Mouse (Mus musculus) spleen, adult 12 weeks (tissue): ENCODE data around the gene Tspan32.
A peak's percentile ranks its signal among the peaks of the same experiment; 100 is the strongest.

Source experiments
- DNase-seq: peaks from one replicate; pipeline ENCODE4 v3.0.0; 2022; ENCODE audit warnings: low spot score

The Tspan32 gene

DNA sequence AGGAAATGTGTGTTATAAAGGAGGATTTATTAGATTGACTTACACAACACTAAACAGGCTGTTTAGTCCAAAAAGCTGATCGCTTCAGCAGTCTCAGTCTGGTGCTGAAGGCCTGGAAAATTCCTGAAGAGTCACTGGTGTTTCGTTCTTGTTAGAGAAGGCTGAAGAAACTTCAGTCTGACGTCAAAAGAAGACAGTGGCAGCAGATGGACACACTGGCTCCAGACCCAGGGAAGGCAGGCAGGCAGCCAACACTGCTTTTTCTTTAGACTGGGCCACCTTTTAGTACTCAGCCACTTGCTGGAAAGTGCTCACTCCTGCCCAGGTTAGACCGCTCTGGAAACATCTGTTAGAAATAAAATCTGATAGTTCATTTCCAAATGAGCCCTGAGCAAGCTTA lies 28.7 kb downstream of the Tspan32 start:
- DNase-seq: no peak

DNA sequence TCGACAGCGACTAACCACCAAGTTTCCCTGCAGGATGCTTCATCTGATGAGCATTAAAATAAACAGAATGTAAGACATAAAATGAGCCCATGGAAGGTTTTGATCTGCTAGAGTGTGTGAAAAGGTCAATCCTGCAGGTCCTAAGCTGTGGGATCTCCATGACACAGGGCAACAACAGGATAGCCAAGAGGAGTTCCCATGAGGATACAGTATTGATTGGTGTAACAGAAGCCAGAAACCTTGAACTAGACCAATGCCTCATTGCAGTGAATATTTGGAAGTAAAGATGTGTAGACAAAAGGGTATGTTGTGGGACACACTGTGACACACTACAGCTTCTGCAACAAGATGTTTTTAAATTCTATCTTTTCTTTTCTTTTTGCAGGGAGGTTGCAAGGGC lies 29.3 kb downstream of the Tspan32 start:
- no peak for DNase-seq

DNA sequence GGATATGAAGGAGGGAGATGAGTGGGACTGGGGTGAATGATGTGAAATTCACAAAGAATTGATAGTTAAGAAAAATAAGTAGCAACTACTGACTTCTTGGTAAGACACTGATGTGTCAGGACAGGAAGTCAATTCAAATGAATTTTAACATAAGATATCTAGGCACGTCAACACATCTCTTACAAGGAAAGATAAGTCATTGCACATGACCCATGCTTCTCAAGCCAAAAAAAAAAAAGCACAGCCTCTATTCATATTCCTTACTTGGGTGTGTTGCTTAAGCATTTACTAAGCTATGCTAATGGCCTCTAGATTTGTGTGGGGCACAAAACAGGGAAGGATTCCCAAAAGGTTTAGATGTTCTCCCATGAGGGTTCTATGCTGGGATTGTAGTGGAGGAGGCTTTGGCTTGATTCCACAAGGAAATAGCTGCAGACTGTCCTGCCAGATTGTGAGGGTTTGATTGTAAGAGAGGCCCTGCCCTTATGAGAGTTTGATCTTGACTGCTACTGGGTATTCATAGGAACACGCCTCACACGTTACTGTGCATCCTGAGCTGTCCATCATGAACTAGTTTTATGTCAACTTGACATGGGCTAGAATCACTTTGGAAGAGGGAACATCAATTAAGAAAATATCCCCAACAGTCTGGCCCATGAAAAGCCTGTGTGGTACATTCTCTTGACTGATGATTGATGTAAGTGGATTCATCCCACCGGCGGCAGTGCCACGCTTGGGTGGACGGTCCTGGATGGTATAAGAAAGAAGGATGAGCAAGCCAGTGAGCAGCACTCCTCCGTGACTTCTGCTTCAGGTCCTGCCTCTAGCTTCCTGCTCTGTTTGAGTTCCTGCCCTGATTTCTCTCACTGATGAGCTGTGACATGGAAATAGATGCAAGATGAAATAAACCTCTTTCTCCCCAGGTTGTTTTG lies 29.9 kb downstream of the Tspan32 start:
- DNase-seq: no peak

DNA sequence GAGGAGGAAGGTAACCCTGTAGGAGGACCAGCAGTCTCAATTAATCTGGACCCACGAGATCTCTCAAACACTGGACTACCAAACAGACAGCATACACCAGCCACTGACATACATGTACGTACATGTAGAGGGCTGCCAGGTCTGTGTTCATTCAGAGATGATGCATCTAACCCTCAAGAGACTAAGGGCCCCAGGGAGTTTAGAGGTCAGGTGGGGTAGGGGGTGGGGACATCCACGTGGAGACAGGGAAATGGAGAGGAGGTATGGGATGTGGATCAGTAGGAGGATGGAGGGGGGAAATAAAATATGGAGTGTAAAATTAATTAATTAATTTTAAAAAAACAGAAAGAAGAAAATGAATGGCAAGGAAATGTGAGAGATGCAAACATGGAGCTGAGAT lies 31.9 kb downstream of the Tspan32 start:
- no peak for DNase-seq

DNA sequence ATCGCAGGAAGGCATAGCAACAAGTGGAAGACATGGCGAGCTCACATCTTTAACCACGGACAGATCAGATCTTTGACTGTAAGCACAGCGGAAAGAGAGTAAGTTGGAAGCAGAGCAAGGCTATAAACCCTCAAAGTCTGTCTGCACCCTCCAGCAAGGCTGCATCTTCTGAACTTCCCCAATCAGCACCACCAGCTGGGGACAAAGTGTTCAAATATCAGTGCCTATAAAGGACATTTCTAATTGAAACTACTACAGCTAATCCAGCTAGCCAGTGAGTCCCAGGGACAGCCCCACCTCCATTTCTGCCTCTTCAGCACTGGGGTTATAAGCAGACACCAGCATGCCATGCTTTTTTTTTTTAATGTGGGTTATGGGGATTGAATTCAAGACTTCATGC lies 32.5 kb downstream of the Tspan32 start:
- no peak for DNase-seq

DNA sequence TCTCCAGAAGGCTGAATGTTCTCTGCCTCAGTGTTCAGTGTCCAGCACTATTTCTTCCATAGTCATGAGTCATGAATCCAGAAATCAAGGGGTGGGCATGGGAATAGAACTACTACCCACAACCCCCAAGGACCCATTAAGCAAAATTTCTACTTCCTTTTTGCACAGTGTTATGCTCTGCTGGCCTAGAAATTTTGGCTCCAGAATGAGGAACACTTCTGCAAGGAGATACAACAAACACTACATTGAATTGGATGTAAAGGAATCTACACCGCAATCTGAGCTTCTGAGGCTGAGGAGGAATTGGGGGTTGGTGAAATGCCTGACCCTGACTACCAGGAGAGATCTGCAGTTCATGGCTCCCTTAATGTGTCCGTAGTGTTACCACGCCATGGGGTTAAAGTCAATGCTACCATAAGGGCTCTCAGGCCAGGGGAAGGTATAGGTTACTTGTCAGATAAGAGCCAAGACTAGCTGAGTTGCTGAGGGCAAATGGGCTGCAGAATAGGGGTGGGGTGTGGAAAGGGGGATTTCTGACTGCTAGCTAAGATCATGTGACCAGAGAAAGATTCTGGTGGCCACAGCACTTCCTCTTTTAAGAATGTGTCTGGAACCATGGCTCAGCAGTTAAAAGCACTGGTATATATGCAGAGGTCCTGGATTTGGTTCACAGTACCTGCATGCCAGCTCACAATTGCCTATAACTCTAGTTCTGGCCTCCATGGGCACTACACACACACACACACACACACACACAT lies 33.5 kb downstream of the Tspan32 start:
- DNase-seq: no peak

DNA sequence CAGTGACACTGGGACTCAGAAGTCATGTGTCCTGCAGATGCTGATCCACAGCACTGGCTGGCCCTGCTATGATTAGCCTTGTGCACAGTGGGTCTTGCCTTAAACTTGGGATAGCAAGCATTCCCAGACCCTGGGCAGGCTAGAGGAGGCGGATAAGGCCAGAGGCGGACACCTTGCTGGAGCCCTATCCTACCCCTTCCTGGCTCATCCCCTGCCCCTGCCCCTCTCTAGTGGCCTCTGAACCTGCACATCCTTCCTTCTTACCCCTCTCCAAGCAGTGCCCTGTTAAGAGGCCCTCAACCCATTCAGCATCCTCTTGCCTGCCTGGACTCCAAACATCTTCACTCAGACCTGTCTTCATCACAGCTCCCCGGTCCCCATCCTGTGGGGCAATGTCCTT lies 35.7 kb downstream of the Tspan32 start:
- no peak for DNase-seq

DNA sequence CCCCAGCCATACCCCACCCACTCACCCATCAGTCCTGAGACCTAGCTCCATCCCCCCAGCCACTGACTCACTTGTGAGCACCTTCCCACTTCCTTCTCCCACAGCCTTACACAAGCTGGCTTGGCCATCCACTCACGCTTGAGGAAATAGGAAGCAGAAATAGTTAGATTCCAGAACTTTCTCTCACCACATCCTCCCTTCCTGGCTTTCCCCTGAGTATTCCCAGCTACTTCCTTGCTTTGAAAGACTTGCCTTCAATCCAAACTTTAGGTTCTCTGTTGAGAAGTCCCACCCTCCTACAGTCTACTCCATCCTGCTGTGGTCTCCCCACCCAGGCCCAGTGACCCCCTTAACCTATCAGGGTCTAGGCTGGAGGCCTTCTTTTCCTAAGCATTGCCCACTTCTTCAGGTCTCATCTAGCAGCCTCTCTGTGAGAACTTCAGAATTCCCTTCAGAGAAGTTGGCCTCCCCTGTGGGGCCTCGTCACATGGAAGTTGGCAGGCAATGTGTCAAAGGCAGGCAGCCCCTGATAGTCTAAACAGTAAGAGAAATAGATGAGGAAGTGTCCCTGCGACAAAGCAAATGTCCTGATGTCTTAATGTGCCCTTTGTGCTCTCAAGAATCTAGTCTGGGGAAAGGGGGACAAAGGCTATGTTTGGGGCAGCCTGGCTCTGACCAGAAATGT lies 36.4 kb downstream of the Tspan32 start:
- DNase-seq: no peak

DNA sequence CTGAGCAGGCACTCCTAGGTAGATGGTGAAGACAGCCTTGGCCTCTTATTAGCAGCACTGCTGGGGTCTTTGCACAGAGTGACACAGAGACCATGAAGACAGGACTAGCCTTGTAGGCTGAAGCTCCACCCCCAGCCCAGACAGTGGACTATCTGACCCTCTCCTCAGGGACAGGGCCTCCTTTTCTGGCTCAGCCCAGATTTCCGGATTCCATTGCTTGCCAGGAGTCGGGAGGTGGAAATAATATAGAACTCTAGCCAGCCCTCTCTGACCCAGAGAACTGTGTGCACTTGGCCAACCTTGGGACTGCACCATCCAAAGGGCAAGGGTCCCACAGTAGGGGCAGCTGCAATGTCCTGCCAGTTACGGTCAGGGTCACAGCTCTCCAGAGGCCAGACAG lies 37.2 kb downstream of the Tspan32 start:
- DNase-seq: no peak

DNA sequence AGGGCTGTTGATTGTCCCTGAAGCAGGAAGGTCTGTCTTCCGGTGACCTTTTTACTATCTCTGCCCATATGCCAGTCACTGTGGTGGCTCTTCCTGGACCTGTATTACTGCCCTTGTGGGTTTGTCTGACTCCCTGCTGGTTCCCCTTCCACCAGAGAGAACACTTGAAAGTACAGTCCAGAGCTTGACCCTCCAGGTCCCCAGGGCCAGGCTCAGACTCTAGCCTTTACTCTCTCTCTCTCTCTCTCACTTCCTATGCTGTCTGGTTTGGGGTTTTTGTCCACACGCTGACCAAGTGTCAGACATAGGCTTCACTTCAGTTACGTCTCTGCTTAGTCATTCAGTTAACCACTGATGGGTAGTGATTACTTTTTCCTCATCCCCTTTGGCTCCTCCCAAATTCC lies 38.1 kb downstream of the Tspan32 start:
- no peak for DNase-seq

DNA sequence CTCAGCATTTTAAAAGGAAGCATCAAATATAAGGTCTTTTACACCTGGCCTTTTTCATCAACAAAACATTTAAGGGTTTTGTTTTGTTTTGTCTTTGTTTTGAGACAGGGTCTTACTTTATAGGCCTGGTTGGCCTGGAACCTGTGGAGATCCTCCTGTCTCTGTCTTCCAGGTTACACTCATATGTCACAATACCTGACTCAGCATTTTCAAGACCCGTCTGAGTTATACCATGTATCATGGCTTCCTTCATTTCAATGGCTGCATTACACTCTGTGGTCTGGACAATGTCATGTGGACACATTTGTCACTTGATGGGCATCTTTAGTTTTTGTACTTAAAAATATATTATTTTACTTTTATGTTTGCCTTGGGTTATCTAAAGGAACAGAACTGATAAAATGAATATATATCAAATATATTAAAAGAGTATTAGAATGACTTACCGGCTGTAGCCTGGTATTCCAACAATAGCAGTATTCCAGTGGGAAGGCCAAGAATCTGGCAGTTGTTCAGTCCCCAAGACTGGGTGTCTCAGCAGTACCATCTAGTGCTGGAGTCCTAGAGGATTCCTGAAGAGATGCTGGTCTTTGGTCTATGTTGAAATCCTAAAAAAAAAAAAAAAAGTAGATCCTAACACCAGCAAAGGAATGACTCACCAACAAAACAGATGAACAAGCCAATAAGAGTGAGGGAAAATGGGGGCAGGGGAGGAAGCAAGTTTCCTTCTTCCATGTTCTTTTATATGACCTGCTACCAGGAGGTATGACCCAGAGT lies 39.4 kb downstream of the Tspan32 start:
- no peak for DNase-seq

DNA sequence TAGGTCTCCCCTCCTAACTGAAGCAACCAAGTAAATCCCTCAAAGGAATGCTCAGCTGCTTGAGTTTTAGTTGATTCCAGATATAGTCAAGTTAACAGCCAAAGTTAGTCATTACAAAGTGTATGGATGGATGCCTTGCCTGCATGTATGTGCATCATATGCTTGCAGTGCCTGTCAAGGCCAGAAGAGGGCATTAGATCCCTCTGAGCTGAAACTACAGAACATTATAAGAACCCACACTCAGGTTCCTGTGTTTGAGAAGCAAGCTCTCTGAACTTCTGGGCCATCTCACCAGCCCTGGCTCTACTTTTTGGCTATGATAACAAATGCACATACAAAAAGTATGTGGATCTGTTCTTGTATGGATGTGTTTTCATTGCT lies 40.0 kb downstream of the Tspan32 start:
- no peak for DNase-seq

DNA sequence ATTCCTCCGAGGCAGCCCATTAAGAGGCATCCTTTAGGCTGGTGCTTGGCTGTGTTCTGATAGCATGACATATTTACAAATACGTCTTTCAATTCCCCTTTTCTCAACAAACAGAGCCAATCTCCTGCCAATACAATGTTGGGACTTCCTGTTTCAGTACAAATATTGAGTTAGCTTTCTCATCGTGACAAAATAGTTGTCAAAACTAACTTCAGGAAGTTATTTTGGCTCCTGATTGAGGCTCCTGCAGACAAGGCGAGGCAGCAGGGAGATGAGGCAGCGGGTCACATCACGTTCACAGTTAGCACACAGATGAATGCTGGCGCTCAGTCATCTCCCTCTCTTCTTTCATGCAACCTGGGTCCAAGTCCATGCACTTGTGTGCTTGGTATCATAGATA lies 41.5 kb downstream of the Tspan32 start:
- DNase-seq: no peak

DNA sequence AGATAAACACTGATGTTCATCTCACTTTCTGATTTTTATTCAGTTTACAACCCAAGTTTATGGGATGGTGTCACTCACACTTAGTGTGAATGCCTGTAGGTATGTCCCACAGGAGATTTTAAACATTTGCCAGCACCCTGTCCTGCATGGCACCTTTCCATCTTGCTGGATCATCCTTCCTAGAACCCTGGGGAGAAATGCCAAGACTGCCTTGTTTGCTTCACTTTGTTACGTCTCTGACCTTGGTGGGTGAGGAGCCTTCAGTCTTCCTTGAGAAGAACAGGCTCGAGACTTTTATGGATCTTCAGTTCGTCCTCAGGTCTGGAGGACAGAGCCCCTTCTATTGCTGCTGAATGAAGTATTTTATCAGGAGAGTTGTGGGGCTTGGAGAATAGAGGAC lies 44.5 kb downstream of the Tspan32 start:
- DNase-seq: no peak

DNA sequence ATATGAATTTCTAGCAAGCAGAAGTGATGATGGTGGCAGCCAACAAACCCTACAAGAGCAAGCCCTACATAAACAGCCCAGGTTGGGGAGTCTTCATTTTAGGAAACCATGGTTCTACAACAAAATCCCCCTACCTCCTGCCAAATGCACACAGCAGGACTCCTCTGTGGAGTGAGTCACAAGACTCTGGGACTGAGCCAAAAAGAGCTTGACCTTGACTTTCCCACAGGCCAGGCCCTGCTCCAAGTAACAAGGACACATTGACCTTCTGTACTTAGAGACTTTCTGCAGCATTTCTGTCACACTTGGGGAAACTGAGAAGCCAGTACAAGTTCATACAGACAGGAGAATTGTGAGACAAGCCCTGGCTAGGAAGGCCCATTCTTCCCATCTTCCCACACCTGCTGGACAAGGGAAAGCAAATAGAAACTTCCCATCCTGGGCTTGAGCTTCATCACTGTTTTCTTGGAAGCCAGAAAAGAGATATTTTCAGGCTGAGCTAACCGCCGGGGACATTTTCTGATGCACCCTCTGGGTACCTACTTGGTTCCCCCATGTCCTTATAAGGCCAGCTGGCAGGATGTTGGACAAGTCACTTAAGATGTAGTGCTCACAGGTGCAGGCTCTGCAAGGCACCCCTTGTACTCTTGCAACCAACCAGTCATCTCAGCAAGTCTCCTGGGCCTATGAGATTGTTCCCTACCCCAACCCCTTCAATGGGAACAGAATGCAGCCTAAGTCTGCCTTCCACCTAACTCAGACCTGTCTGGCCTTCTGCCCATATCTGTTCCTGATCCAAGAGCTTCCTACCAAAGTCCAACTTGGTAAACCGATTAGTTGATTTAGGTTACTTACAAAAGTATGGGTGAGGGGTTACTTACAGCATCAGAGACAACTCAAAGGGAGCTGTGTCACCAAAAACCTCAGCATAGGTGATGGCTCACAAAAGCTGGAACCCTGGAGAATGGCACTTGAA lies 45.3 kb downstream of the Tspan32 start:
- no peak for DNase-seq

DNA sequence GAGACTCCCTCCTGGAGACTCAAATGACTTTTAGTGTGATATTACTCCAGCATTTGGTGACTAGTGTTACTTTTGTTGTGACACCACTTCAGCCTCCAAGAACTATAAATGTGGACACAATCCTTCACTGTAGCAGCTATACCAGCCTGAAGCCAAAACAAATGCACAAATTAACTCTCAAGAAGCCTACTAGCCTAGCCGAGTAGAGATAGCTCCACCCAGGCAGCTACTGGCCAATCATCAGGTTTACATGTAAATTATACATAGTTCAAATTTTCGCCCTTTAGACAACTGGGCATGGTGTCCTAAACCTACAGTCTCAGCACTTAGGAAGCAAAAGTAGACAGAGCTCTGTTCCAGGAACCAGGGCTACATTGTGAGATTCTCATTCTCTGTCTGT lies 46.5 kb downstream of the Tspan32 start:
- no peak for DNase-seq

DNA sequence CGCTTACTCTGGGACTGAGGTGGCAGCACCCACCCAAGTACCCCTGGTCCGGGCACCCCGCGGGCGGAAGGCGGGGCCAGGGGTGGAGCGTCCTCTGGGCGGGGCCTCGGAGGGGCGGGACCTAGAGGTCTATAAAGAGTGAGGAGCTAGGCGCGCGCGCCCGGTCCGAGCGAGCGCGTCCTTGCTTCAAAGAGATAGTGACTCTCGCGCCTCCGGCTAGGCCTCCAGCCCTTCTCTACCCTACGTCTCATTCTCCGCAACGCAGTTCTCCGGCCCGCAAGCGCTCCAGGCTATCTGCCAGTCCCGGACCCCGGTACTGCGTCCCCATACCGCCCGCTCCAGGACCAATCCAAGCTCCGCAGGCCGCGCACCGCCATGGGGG lies 47.8 kb downstream of the Tspan32 start, which contains the start of gene Cd81:
Gene Cd81, plus strand, starts transcription at position 114 of the 382 bp plus-strand sequence.
- peak; percentile 79 for DNase-seq

DNA sequence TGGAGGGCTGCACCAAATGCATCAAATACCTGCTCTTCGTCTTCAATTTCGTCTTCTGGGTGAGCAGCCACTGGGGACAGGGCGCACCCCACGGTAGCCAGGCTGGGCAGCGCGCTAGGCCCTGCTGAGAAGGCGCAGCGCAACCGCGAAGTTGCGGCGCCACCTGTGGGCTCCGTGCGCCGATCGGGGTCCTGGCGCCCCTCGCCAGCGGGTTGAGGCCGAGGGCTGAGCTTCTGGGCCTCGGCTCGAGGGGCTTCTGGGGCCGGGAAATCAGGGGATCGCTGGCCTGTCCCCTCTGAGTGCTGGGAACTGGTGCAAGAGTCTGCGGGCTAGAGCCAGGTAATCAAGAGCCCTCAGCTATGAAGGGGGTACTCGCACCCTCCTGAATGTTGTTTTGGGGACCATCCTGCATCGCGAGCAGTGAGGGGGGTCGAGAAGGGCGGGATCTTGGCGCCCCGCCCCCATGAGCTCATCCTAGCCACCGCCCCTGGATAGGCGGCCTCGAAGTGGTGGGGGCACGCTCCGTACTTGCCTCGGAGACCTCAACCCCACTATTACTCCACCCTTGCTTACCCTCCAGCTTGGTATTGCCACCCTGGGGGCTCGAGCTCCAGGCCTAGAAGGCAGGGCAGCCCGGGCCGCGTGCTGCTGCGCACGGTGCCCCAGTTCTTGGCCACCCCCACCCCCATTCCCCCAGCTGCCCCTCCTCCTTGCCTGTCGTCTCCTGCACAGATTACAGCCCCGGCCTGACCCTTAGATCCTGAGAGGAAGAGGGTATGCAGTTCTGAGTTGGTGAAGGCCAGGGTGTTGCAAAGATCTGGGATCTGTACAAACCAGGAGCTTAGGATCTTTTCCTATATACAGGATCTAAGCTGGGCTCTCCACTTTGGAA lies 48.4 kb downstream of the Tspan32 start:
- no peak for DNase-seq

DNA sequence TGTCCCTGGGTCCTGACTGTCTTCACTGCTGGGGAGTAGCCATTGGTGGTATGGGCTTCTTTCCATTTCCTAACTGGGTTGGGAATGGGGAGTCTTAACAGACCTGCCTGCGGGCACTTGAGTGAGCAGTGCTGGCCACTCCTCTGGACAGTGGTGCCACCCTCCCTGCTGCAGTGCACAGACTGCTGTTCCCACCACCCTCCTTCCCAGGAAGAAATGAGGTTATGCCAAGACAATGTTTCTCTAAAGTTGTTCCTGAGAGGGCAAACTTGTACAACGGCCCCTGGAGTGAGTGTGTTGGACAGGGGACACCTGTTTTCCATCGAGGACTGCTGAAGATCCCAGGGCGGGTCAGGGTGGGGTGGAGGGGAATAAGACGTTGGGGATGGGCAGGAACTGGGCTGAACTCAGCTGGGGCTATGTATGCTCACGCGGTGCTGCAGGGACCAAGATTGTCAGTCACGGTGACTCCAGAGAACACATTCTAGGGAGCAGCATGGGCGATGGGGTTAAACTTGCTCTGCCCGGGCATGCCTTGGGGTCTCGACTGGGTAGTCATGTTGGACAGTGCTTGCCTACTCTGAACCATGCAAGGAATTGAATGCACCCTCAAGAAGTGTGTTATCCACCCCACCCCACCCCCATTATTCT lies 49.2 kb downstream of the Tspan32 start:
- DNase-seq: no peak
